Mouse (Mus musculus): ENCODE data around the gene Gm35315.

DNA sequence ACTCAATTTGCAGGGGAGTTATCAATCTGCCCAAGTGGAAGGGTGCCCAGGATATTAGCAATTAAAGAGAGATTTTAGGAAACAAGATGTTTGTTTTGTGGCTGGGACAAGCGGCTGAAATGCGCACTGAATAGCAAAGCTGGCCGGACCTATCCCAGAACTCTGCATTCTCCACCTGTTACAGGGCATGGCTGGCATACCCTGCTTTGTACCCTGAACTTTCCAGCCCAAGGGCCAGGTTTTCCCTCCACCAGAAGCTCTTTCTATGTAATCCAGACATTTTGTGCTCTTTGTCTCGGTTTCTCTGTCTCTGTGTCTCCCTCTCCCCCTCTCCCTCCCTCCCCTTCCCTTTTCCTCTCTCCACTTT lies 610 bp upstream of the Gm35315 start:
- TF ChIP-seq EP300 (optimal IDR thresholded peaks at IDR 0.05), result no peak
- no peak for TF ChIP-seq CTCF (IDR thresholded peaks at IDR 0.05; ENCODE audit: low read depth)

Measured in stomach, postnatal 0 days (tissue).